Mouse (Mus musculus) spleen, embryonic (tissue): Measurements from ENCODE around the gene Ptgfrn.

Source experiments
- CTCF ChIA-PET: fragments of 350-600 bp; sonication (Branson Sonifier 250); formaldehyde crosslinking; loops from one replicate; lab custom pipeline; 2022; lab: Charles Lee

The Ptgfrn gene

GRCm38 (mm10) chr3:101044686-101045085 lies 65.4 kb downstream of the Ptgfrn start:
- CTCF ChIA-PET, result no interaction called here

GRCm38 (mm10) chr3:101041997-101042396 lies 68.1 kb downstream of the Ptgfrn start:
- CTCF ChIA-PET, result no interaction called here

DNA sequence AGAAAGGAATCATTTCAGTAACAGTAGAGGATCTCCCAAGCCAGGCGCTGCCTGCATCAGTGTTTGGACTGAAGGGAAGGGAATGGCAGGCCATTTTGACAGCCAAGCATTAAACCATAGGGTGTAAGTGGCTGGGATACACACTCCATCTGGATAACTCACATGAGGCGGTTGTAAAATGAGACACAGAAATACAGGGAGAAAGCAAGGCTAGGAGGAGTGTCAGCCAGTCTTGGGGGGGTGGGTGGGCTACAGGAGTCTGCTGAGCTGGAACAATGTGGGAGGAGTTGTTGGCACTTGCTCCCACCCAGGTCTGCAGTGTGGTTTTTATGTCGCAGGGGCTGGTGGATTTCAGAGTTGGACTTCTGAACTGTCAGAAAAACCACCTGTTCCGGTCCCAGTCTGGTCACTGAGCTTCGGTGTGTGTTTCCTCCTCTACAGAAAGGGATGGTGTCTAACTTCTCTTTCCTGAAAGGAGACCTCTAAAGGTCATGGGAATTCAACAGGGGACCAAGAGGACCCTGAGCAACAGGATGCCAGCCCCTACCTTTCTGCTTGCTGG lies 72.0 kb downstream of the Ptgfrn start:
- CTCF ChIA-PET, result no interaction called here

GRCm38 (mm10) chr3:101036001-101036400 lies 74.1 kb downstream of the Ptgfrn start:
- CTCF ChIA-PET, result no interaction called here

DNA sequence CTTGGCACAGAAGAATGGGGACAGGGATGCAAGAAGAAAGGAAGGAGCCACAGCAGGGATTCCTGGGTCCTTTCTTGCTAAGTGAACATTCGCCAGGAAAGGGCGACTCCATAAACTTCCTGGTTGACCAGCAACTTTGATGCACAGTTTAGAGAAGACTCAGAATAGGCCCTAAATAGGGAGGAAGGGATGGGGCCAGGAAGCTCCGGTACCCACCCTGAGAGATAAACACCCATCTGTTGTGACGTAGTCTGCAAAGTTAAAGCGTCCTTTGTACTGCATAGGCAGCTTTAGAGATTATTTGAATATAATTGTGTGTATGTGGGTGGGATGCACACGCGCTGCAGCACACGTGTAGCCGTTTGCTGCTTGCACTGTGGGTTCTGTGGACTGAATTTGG lies 75.6 kb downstream of the Ptgfrn start:
- CTCF ChIA-PET, result no interaction called here

DNA sequence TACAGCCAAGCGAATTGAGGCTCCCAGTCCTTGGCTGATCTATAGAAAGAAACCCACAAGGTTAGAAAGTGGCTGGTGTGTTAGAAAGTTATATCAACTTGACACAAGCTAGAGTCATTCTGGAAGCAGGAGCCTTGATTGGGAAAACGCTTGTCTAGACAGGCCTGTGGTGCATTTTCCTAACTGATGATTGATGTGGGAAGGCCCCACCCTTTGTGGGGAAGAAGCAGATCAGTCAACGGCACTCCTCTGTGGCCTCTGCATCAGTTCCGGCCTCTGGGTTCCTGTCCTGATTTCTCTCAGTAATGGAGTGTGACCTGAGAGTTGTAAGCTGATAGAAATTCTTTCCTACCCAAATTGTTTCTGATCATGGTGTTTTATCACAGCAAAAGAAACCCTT lies 76.4 kb downstream of the Ptgfrn start:
- CTCF ChIA-PET, result interaction anchor here (0.7 kb wide), 1 partner anchor 202 kb away, joined by 3 read pairs; no protein-coding TSS in a partner anchor

DNA sequence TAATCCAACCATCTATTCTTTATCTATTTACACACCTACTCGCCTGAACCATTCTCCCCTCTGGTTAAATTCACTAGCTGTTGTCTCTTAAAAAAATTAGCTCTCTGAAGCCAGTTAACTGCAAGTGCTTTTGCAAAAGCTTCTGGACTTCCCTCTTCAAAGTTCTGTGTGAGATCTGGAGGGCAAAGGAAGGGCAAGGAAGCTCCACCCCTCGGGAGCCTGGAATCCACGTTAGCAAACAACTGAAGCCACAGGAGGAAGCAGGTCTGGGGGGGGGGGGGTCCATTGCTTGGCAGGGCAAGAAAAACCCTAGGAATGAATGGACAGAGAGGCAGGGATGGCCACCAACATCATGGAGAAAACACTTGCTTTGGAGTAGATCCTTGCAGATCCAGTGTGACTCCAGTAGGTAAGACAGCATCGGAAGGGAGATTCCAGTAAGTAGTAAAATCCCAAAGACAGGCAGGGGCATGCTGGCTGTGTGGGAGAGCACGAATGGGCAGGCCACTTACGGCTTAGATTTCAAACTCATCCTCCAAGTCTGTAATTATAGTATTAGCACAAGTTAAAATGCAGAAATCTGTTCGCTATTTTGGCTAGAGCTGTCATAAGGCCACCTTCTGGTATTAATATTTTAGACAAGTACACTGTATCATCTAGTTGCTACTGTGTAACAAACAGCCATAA lies 78.5 kb downstream of the Ptgfrn start:
- CTCF ChIA-PET, result interaction anchor here (0.6 to 0.7 kb wide), 2 partner anchors 19 to 188 kb away, joined by 3 to 9 read pairs; no protein-coding TSS in a partner anchor

GRCm38 (mm10) chr3:101030630-101031029 lies 79.4 kb downstream of the Ptgfrn start:
- CTCF ChIA-PET, result interaction anchor here (0.6 kb wide), 1 partner anchor 15 kb away, joined by 4 read pairs; no protein-coding TSS in a partner anchor

DNA sequence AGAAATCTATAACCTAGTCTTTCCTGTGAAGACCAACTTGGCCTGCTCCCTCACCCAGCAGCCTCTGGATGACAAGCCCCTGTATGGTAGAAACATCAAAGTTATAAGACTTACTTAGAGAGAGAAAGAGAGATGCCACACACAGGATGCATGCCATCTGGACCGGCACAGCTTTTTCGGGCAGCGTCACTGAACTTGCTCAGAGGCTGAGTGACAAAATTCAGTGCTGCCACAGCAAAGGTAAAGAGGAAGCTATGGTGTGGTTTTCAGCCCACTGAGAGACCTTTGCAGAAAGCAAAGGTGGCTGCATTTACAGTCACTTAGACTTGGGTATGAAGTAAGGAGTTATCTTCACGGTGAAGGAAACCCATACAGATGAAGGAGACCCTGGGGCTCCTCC lies 80.7 kb downstream of the Ptgfrn start, which contains the start of gene Cd101:
Gene Cd101, minus strand, starts transcription at position 218 of the 400 bp plus-strand sequence.
- CTCF ChIA-PET, result no interaction called here

- CTCF ChIA-PET, result no interaction called here
These were observed 83.3 kb downstream of the Ptgfrn start for GRCm38 (mm10) chr3:101026741-101027140.

- CTCF ChIA-PET, result interaction anchor here (0.7 kb wide), 1 partner anchor 16 kb away, joined by 5 read pairs; no protein-coding TSS in a partner anchor
These were observed 87.1 kb downstream of the Ptgfrn start for GRCm38 (mm10) chr3:101022967-101023366.

DNA sequence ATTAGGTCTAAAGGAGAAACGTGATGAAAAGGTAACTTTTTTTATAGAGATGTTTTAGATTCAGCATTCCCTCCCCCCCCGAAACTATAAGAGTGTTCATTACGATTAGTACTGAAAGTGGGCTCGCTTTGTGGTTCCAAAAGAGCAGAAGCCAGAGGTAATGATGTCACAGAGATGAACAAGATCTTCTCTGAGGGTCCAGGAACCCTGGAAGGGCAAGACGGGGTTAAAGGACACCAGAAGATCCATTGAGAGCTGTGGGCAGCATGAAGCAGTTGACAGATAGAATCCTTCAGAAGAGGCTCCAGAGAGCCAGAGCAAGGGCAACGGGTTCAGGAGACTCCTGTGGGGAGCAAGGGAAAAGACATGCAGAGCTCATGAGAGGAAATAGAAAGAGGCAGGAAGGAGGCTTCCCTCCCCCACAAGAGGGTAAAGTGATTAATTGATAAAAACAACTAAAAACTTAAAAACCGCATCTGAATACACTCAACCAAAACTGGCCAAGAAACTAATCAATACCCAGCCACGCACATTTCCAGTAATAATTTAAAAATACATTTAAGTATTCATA lies 88.5 kb downstream of the Ptgfrn start:
- CTCF ChIA-PET, result no interaction called here

- CTCF ChIA-PET, result no interaction called here
These were observed 89.0 kb downstream of the Ptgfrn start for GRCm38 (mm10) chr3:101021073-101021472.

GRCm38 (mm10) chr3:101018494-101018893 lies 91.6 kb downstream of the Ptgfrn start:
- CTCF ChIA-PET, result no interaction called here

DNA sequence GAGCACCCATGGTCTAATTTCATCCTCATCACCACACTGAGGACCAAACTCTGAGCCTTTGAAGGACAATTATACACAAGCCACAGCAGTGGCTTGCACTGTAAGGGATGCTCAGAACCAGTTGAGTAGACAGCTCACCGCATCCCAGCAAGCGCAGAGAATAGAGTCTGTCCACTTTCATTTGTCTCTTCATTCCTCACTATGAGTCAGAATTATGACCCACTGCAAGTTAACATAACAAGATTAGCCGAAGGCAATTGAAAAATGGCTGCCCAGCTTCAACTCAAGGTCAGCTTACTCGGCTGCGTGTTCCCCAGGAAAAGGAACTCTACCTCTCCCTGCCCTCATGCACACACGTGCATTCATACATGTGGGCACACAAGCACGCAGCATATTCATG lies 94.0 kb downstream of the Ptgfrn start:
- CTCF ChIA-PET, result interaction anchor here (0.8 kb wide), 1 partner anchor 14 kb away, joined by 4 read pairs; no protein-coding TSS in a partner anchor

DNA sequence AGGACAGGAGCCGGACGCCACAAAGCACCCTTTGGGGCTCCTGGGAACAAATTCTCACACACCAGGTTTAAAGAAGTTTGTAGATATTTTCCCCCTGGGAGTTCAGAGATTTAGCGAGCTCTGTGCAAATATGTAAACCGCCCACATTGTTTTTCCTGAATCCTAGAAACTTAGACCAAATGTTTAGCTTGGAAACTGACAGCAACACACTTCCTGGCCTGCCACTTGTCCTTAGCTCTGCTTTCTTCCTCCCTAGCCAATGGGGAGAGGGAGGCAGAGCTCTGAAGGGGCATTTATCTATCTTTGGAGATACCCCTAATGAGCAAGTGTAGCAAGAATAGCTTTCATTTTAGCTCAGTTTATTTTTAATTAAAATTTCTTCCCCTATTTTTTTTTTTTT lies 94.8 kb downstream of the Ptgfrn start:
- CTCF ChIA-PET, result no interaction called here

DNA sequence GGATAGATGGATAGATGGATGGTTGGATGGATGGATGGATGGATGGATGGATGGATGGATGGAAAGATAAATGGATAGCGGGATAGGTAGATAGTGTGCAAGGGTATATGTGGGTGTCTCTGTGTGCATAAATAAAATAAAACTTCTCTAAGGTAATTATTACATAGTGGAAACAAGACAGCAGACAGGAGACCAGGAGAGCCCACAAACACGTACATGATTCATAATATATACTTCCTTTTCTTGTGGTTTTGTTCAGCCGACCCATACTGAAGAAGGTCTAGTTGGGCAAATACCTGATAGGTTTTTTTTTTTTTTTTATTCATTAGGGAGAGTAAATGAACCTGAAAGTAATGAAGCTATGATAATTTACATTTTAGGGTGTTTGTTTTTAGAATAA lies 96.5 kb downstream of the Ptgfrn start:
- CTCF ChIA-PET, result no interaction called here

GRCm38 (mm10) chr3:101013005-101013404 lies 97.1 kb downstream of the Ptgfrn start:
- CTCF ChIA-PET, result no interaction called here

DNA sequence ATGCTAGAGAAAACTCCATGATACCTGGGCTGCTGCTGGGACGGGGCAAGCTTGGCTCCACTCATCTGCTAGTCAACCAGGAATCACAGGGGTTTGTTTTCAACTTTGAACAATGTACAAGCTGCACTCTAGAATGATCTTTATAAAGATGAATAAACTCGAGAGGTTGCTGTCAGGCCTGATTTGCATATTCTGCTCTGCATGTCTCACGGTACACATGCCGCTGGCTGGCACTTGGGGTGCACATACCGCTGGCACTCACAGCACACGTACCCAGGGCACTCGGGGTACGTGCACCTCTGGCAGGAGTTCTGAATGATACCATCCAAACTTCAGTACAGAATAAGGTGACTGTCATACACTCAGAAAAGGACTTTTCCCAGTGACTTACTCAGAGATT lies 97.5 kb downstream of the Ptgfrn start:
- CTCF ChIA-PET, result no interaction called here

DNA sequence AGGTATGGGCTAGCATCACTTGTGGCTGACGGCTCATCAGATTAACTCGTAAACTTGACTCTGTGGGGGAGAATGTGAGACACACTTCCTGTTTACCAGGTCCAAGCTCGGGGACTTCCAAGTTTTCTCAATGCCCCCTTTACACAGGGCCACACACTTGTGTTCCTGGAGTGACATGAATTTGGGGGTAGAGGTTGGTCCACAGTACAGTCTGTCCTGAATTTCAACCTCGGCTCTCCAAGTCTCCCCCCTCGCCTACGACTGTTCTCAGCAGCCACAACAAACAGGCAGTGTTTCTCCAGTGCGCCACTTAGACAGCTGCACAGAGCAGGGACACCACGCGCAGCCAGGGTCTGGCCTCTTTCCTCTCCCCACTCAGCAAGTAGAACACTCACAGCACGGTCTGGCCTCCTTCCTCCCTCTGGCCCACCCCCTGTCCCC lies 97.9 kb downstream of the Ptgfrn start:
- CTCF ChIA-PET, result interaction anchor here (0.7 kb wide), 1 partner anchor 34 kb away, joined by 3 read pairs; no protein-coding TSS in a partner anchor

GRCm38 (mm10) chr3:101011203-101011600 lies 98.9 kb downstream of the Ptgfrn start:
- CTCF ChIA-PET, result interaction anchor here (0.6 kb wide), 1 partner anchor 39 kb away, joined by 5 read pairs; no protein-coding TSS in a partner anchor

GRCm38 (mm10) chr3:101010589-101011202 lies 99.4 kb downstream of the Ptgfrn start:
- CTCF ChIA-PET, result no interaction called here
